Mouse (Mus musculus) limb, embryonic 15.5 days (tissue): ENCODE data around the gene Gal3st2b. TPM values are rescaled to one million over a fixed set of nuclear protein-coding genes. Genes with fewer than 3 reads are reported as not detected.
"Not testable (repeated sequence)": the region's sequence is repeated elsewhere in the genome, so short reads cannot be mapped to it uniquely, and the experiment has no call there.

Source experiments
- ATAC-seq: fragments of 200-750 bp; cut with Nextera tagmentation; 2 replicates; pipeline ENCODE4 v1.8.0; 2017; ENCODE audit warnings: low read depth, moderate TSS enrichment; ENCODE audit not compliant: insufficient number of reproducible peaks, low FRiP score, low TSS enrichment
- H3K27ac ChIP-seq: fragments of 300-500 bp; sonication (generic); 2 replicates; pipeline ENCODE4 v1.5.1; 2015; ENCODE audit warnings: moderate library complexity, mild to moderate bottlenecking, inconsistent platforms
- H3K27me3 ChIP-seq: fragments of 300-500 bp; sonication (generic); 2 replicates; pipeline ENCODE4 v1.6.1; 2015; ENCODE audit warnings: inconsistent platforms
- H3K36me3 ChIP-seq: fragments of 300-500 bp; sonication (generic); 2 replicates; pipeline ENCODE4 v1.6.1; 2015; ENCODE audit warnings: inconsistent platforms
- H3K4me1 ChIP-seq: fragments of 300-500 bp; sonication (generic); 2 replicates; pipeline ENCODE4 v1.6.1; 2015; ENCODE audit warnings: inconsistent platforms
- H3K4me2 ChIP-seq: fragments of 300-500 bp; sonication (generic); 2 replicates; pipeline ENCODE4 v1.6.1; 2015; ENCODE audit warnings: mild to moderate bottlenecking, inconsistent platforms
- H3K4me3 ChIP-seq: fragments of 300-500 bp; sonication (generic); 2 replicates; pipeline ENCODE4 v1.5.1; 2015; ENCODE audit warnings: mild to moderate bottlenecking, inconsistent platforms
- H3K9ac ChIP-seq: fragments of 300-500 bp; sonication (generic); 2 replicates; pipeline ENCODE4 v1.6.1; 2015; ENCODE audit warnings: inconsistent platforms
- H3K9me3 ChIP-seq: fragments of 300-500 bp; sonication (generic); 2 replicates; pipeline ENCODE4 v1.6.1; 2016; ENCODE audit warnings: inconsistent platforms
- WGBS: fragments of 180-500 bp; shearing (Covaris S2); methylation state at CpG from one replicate; pipeline ENCODE4 v1.1.7; 2015; 5-methylcytosine and 5-hydroxymethylcytosine counted together
- polyA plus RNA-seq: library from polyadenylated mRNA; unstranded; fragments of >200 nt; fragmentation: Nextera tagmentation; extraction: Ambion mirVana; gene quantifications from 2 replicates; pipeline ENCODE4 v1.2.1, GENCODE M21; 2015

Gene Gal3st2b
- polyA plus RNA-seq, 1 experiment from 2014 or later = 0.12 TPM

DNA sequence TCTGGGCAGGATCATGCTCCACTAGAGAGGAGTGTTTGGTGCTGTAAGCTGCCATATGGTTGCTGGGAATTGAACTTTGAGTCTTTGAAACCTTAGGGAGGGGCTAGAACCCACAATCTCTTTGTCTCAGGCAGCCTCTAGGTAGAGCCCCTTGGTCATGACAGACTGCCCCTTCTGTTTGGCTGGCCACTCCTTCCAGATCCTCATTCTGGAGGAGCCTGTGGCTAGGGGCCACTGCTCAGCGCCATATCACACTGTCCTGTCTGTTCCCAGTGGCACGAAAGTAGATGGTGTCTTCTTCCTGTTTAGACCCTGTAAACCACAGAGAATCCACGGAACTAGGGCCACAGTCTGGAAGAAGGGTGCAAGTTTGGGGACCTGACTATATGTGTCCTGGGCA lies 4.5 kb downstream of the Gal3st2b start:
- H3K4me3 ChIP-seq, ATAC-seq, H3K9me3 ChIP-seq, H3K27ac ChIP-seq, H3K36me3 ChIP-seq, H3K27me3 ChIP-seq, H3K4me2 ChIP-seq, H3K9ac ChIP-seq, H3K4me1 ChIP-seq: not testable (repeated sequence)
- WGBS = 83% methylated on average over 3 of the region's 3 CpGs

GRCm38 (mm10) chr1:93923098-93923497 lies 5.0 kb downstream of the Gal3st2b start:
- H3K27ac ChIP-seq, H3K4me2 ChIP-seq, H3K36me3 ChIP-seq, H3K9me3 ChIP-seq, ATAC-seq, H3K27me3 ChIP-seq, H3K4me3 ChIP-seq, H3K9ac ChIP-seq, H3K4me1 ChIP-seq: not testable (repeated sequence)
- WGBS = 51% methylated on average over 2 of the region's 2 CpGs

DNA sequence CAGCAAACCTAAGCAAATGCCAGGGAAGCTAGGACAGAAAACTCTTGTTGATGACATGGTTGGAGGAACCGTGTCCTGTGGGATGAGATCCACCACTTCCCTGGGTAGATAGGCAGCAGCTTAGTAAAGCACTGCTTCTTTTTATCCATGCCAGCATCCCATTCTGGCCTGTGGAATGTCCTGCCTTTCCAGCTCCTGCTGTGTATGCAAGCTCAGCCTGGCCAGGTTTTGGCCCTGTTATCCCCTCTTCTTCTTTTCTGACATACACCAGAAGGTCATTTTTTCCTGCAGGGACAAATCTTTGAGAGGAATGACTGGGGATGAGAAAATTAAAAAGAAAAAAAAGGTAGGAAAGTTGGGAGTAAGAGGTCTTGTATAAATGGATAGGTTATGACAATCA lies 17.3 kb downstream of the Gal3st2b start:
- not testable (repeated sequence) for H3K4me3 ChIP-seq, H3K27ac ChIP-seq, H3K4me2 ChIP-seq, ATAC-seq, H3K27me3 ChIP-seq, H3K36me3 ChIP-seq, H3K9ac ChIP-seq, H3K4me1 ChIP-seq, H3K9me3 ChIP-seq
- WGBS = 86% methylated on average over 1 of the region's 1 CpGs

GRCm38 (mm10) chr1:93937807-93938206 lies 19.7 kb downstream of the Gal3st2b start:
- not testable (repeated sequence) for H3K4me3 ChIP-seq, H3K9ac ChIP-seq, H3K4me2 ChIP-seq, H3K4me1 ChIP-seq, H3K9me3 ChIP-seq, H3K27ac ChIP-seq, H3K27me3 ChIP-seq, ATAC-seq, H3K36me3 ChIP-seq
- WGBS = 56% methylated on average over 1 of the region's 1 CpGs

GRCm38 (mm10) chr1:93938415-93938814 lies 20.3 kb downstream of the Gal3st2b start:
- not testable (repeated sequence) for H3K9me3 ChIP-seq, H3K4me3 ChIP-seq, H3K4me1 ChIP-seq, ATAC-seq, H3K9ac ChIP-seq, H3K27me3 ChIP-seq, H3K36me3 ChIP-seq, H3K27ac ChIP-seq, H3K4me2 ChIP-seq
- 81% methylated on average over 7 of the region's 7 CpGs for WGBS

DNA sequence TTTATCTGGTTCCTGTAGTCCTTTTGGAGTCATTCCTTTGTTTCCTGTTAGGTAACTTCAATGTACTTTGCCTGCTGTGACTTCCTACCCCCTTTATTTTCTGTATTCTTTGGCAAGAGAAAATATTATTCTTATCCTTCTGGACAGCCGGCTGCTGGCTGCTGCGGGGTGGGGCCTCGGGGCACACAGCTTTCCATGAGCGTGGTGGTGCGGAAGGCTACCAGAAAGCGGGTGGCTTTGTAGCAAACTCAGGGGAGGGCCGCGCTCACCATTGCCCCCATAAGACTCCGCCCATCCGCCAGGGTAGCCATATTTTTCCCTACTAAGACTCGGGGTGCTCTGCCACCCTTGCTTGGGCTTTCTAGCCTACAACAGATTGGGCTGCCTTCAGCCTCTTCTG lies 31.0 kb downstream of the Gal3st2b start:
- not testable (repeated sequence) for H3K9me3 ChIP-seq, H3K4me3 ChIP-seq, H3K27ac ChIP-seq, H3K36me3 ChIP-seq, ATAC-seq, H3K27me3 ChIP-seq, H3K4me2 ChIP-seq, H3K4me1 ChIP-seq, H3K9ac ChIP-seq
- WGBS = no CpG with 5 or more reads among the region's 11 CpGs

- not testable (repeated sequence) for H3K4me3 ChIP-seq, H3K9ac ChIP-seq, H3K36me3 ChIP-seq, H3K4me2 ChIP-seq, ATAC-seq, H3K27ac ChIP-seq, H3K4me1 ChIP-seq, H3K27me3 ChIP-seq, H3K9me3 ChIP-seq
- WGBS = no CpG with 5 or more reads among the region's 1 CpGs
Observed at GRCm38 (mm10) chr1:93966489-93966888, 48.4 kb downstream of the Gal3st2b start.

GRCm38 (mm10) chr1:93970380-93970779 lies 52.3 kb downstream of the Gal3st2b start:
- ATAC-seq, H3K27me3 ChIP-seq, H3K36me3 ChIP-seq, H3K9ac ChIP-seq, H3K4me1 ChIP-seq, H3K4me2 ChIP-seq, H3K27ac ChIP-seq, H3K9me3 ChIP-seq, H3K4me3 ChIP-seq: not testable (repeated sequence)
- WGBS = 55% methylated on average over 4 of the region's 5 CpGs

DNA sequence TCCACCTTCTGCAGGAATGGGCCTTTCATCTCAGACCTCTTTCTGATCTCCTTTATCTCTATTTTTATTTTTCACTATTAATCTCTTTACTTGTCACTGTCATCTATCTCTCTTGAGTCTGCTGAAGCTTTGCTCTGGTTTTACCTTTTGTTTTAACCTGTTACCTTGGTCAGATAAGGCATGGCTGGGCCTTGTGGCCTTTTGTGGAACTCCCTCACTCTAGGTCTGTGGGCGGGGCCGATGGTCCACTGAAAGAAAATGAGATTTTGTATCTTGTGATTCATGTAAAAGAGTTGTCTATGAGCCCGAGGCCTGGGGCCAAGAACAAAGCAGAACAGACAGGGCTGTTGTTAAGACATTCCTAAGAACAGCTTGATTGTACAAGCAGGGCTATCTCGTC lies 52.7 kb downstream of the Gal3st2b start:
- H3K4me3 ChIP-seq, H3K9me3 ChIP-seq, H3K27ac ChIP-seq, H3K27me3 ChIP-seq, H3K36me3 ChIP-seq, H3K9ac ChIP-seq, H3K4me2 ChIP-seq, ATAC-seq, H3K4me1 ChIP-seq: not testable (repeated sequence)
- no CpG with 5 or more reads among the region's 4 CpGs for WGBS

DNA sequence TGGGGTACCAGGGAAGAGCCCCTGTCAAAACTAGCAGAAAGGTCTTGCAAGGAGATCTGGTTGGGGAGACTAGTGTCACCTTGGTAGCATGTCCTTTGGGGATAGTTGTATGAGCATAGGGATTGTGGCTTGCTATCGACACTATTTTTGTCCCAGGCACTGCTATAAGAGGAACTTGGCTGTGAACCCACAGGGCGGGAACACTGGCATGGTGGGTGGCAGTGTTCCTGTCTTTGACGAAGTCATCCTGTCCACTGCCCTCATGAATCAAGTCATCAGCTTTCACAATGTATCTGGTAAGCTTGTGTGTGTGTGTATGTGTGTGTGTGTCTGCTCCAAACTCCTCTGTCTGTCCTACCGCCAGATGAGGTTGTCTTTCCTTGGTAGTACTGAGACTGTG lies 57.7 kb downstream of the Gal3st2b start:
- not testable (repeated sequence) for H3K9me3 ChIP-seq, H3K36me3 ChIP-seq, H3K4me1 ChIP-seq, H3K4me2 ChIP-seq, H3K27ac ChIP-seq, ATAC-seq, H3K9ac ChIP-seq, H3K4me3 ChIP-seq, H3K27me3 ChIP-seq
- 82% methylated on average over 2 of the region's 4 CpGs for WGBS

- not testable (repeated sequence) for ATAC-seq
- no CpG with 5 or more reads among the region's 7 CpGs for WGBS
Observed at GRCm38 (mm10) chr1:93978287-93978686, 60.2 kb downstream of the Gal3st2b start.

GRCm38 (mm10) chr1:93980932-93981331 lies 62.8 kb downstream of the Gal3st2b start:
- H3K27me3 ChIP-seq, H3K27ac ChIP-seq, H3K4me1 ChIP-seq, H3K36me3 ChIP-seq, H3K9ac ChIP-seq, H3K4me2 ChIP-seq, H3K4me3 ChIP-seq, H3K9me3 ChIP-seq, ATAC-seq: not testable (repeated sequence)
- no CpG with 5 or more reads among the region's 2 CpGs for WGBS

More at GRCm38 (mm10) chr1:93978287-93978686, 60.2 kb downstream of the Gal3st2b start:
- not testable (repeated sequence) for H3K9ac ChIP-seq, H3K4me1 ChIP-seq, H3K9me3 ChIP-seq, H3K4me3 ChIP-seq, H3K27ac ChIP-seq, H3K27me3 ChIP-seq, H3K36me3 ChIP-seq, H3K4me2 ChIP-seq

- Histone ChIP-seq H3K4me2 (no peak overlapping the region), H3K27me3 (no peaks in the 10 kb centered on the region), H3K27ac (no peak overlapping the region), H3K9me3 (no peaks in the 10 kb centered on the region), H3K9ac (no peak overlapping the region), H3K4me3 (no peak overlapping the region), H3K36me3 (no peaks in the 10 kb centered on the region), H3K4me1 (no peaks in the 10 kb centered on the region)
- WGBS = 84% methylated on average over 3 of the region's 3 CpGs
- ATAC-seq = no peak
Observed at GRCm38 (mm10) chr1:93986167-93986566, 68.1 kb downstream of the Gal3st2b start.
